Comparison of ENCODE assay signal across 8 mouse cellular contexts in genomic region chr1:72874287-72875211, GRCm38 (mm10). TPM values are rescaled to one million over a fixed set of nuclear protein-coding genes. Genes with fewer than 3 reads are reported as not detected.
DNase-seq lines count a peak whose midpoint lies in the region; ATAC-seq and TF ChIP-seq lines count a peak whose summit lies in the region.

Gene Igfbp5 (minus strand): TSS chr1:72874884.

- ATAC-seq in frontal cortex, adult (ENCODE audit: low TSS enrichment) = no peak
- ATAC-seq in embryonic facial prominence, embryonic 13.5 days (ENCODE audit: insufficient number of reproducible peaks, insufficient read depth, low FRiP score, low TSS enrichment, low read depth) = peak; percentile 76
- peak; percentile 74 for ATAC-seq in heart, embryonic 12.5 days (ENCODE audit: insufficient number of reproducible peaks, low FRiP score)
- ATAC-seq in kidney, postnatal 0 days (replicated peaks; ENCODE audit: low FRiP score, low read depth) = peak; percentile 12; the same call in 1 of the 2 replicates
- no peak for ATAC-seq in liver, embryonic 12.5 days
- peak; percentile 49 for ATAC-seq in neural tube, embryonic 14.5 days (ENCODE audit: low read depth)

- no peaks in the 10 kb centered on the region for H3K36me3 ChIP-seq in embryonic facial prominence, embryonic 13.5 days
- H3K36me3 ChIP-seq in heart, embryonic 12.5 days = no peaks in the 10 kb centered on the region
- no peaks in the 10 kb centered on the region for H3K36me3 ChIP-seq in kidney, postnatal 0 days (ENCODE audit: insufficient read depth, low read length)
- H3K36me3 ChIP-seq in liver, embryonic 12.5 days = no peaks in the 10 kb centered on the region
- no peaks in the 10 kb centered on the region for H3K36me3 ChIP-seq in neural tube, embryonic 14.5 days (ENCODE audit: control insufficient read depth, insufficient read depth, low read length)

- no peak; the same call in 1 of the 2 replicates for TF ChIP-seq CTCF in kidney, postnatal 0 days (IDR thresholded peaks at IDR 0.05; ENCODE audit: low read depth)

- peak within 1 kb of the TSS; percentile 85 for H3K4me2 ChIP-seq in embryonic facial prominence, embryonic 13.5 days
- H3K4me2 ChIP-seq in heart, embryonic 12.5 days = peak within 1 kb of the TSS; percentile 78
- peak within 1 kb of the TSS; percentile 91 for H3K4me2 ChIP-seq in kidney, postnatal 0 days (ENCODE audit: low read length)
- H3K4me2 ChIP-seq in liver, embryonic 12.5 days = peak within 1 kb of the TSS; percentile 69
- H3K4me2 ChIP-seq in neural tube, embryonic 14.5 days (ENCODE audit: low read depth, low read length) = peak within 1 kb of the TSS; percentile 92

- peak within 1 kb of the TSS; percentile 94 for H3K27ac ChIP-seq in embryonic facial prominence, embryonic 13.5 days
- peak within 1 kb of the TSS; percentile 91 for H3K27ac ChIP-seq in heart, embryonic 12.5 days (ENCODE audit: poor library complexity, severe bottlenecking)
- H3K27ac ChIP-seq in kidney, postnatal 0 days = peak within 1 kb of the TSS; percentile 86
- 0 out of 2 replicates have a peak within 1 kb of the TSS, but pooled peaks have one; percentile 2 for H3K27ac ChIP-seq in liver, embryonic 12.5 days
- H3K27ac ChIP-seq in neural tube, embryonic 14.5 days (ENCODE audit: low read depth, low read length) = peak within 1 kb of the TSS; percentile 85

- peak within 1 kb of the TSS; percentile 73 for H3K4me3 ChIP-seq in embryonic facial prominence, embryonic 13.5 days
- peak within 1 kb of the TSS; percentile 80 for H3K4me3 ChIP-seq in heart, embryonic 12.5 days
- peak within 1 kb of the TSS; percentile 65 for H3K4me3 ChIP-seq in kidney, postnatal 0 days (replicated peaks; ENCODE audit: low read depth, low read length)
- H3K4me3 ChIP-seq in liver, embryonic 12.5 days = peak within 1 kb of the TSS; percentile 38
- peak within 1 kb of the TSS; percentile 55 for H3K4me3 ChIP-seq in neural tube, embryonic 14.5 days (ENCODE audit: low read depth, low read length)

- peaks cover 73% of the 10 kb centered on the region for H3K4me1 ChIP-seq in embryonic facial prominence, embryonic 13.5 days
- H3K4me1 ChIP-seq in heart, embryonic 12.5 days (replicated peaks) = peaks cover 29% of the 10 kb centered on the region
- peaks cover 15% of the 10 kb centered on the region for H3K4me1 ChIP-seq in kidney, postnatal 0 days (replicated peaks; ENCODE audit: insufficient read depth, low read length)
- peaks cover 51% of the 10 kb centered on the region for H3K4me1 ChIP-seq in liver, embryonic 12.5 days
- 0 out of 2 replicates have a peak, but pooled peaks cover 6% of the 10 kb centered on the region for H3K4me1 ChIP-seq in neural tube, embryonic 14.5 days (ENCODE audit: control insufficient read depth, insufficient read depth, low read length)

- no peaks in the 10 kb centered on the region for H3K9me3 ChIP-seq in embryonic facial prominence, embryonic 13.5 days
- H3K9me3 ChIP-seq in heart, embryonic 12.5 days (replicated peaks) = no peaks in the 10 kb centered on the region
- H3K9me3 ChIP-seq in kidney, postnatal 0 days (replicated peaks; ENCODE audit: low read length) = no peaks in the 10 kb centered on the region
- no peaks in the 10 kb centered on the region for H3K9me3 ChIP-seq in liver, embryonic 12.5 days (replicated peaks)
- H3K9me3 ChIP-seq in neural tube, embryonic 14.5 days (ENCODE audit: control insufficient read depth, low read length) = no peaks in the 10 kb centered on the region

- H3K27me3 ChIP-seq in embryonic facial prominence, embryonic 13.5 days = peaks cover 24% of the 10 kb centered on the region
- H3K27me3 ChIP-seq in heart, embryonic 12.5 days (replicated peaks) = no peaks in the 10 kb centered on the region
- H3K27me3 ChIP-seq in kidney, postnatal 0 days (ENCODE audit: insufficient read depth, low read length) = no peaks in the 10 kb centered on the region
- peaks cover 86% of the 10 kb centered on the region for H3K27me3 ChIP-seq in liver, embryonic 12.5 days (replicated peaks)
- no peaks in the 10 kb centered on the region for H3K27me3 ChIP-seq in neural tube, embryonic 14.5 days (ENCODE audit: control insufficient read depth, insufficient read depth, low read length)

- H3K9ac ChIP-seq in embryonic facial prominence, embryonic 13.5 days = peak within 1 kb of the TSS; percentile 94
- H3K9ac ChIP-seq in heart, embryonic 12.5 days = peak within 1 kb of the TSS; percentile 89
- peak within 1 kb of the TSS; percentile 77 for H3K9ac ChIP-seq in kidney, postnatal 0 days (ENCODE audit: low read depth, low read length)
- H3K9ac ChIP-seq in liver, embryonic 12.5 days = no peak within 1 kb of the TSS; the same call in 1 of the 2 replicates
- H3K9ac ChIP-seq in neural tube, embryonic 14.5 days (replicated peaks; ENCODE audit: low read depth, low read length) = peak within 1 kb of the TSS; percentile 70

- DNase-seq in frontal cortex, adult 2 months (ENCODE audit: extremely low spot score in 1 of 2, low spot score in 1 of 2) = peak in 1 of 2 experiments; percentile 73
- DNase-seq in kidney, postnatal 0 days (ENCODE audit: low spot score) = peak; percentile 92
- DNase-seq in spleen, postnatal 36 days (ENCODE audit: low spot score in 2 of 2) = no peak

- WGBS in embryonic facial prominence, embryonic 13.5 days = under 1% methylated on average over 38 of the region's 38 CpGs
- under 1% methylated on average over 38 of the region's 38 CpGs for WGBS in heart, embryonic 12.5 days
- WGBS in kidney, postnatal 0 days = under 1% methylated on average over 38 of the region's 38 CpGs
- WGBS in liver, embryonic 12.5 days (ENCODE audit: insufficient replicate concordance) = 3% methylated on average over 38 of the region's 38 CpGs
- whole genome bisulfite sequencing in neural tube, embryonic 14.5 days = under 1% methylated on average over 37 of the region's 38 CpGs

RNA-seq across cellular contexts. Expression of gene Igfbp5, which starts in this region (rescaled TPM):
- 71.4 and 75.5 TPM in 2 replicates for polyA plus RNA-seq in frontal cortex, adult 2 months (2012; rRNA removed)
- polyA plus RNA-seq in embryonic facial prominence, embryonic 13.5 days (2015; fragmentation: Nextera tagmentation; extraction: Ambion mirVana) = 141 and 165 TPM in 2 replicates
- 179 and 184 TPM in 2 replicates for polyA plus RNA-seq in heart, embryonic 12.5 days (2016; fragmentation: Nextera tagmentation; extraction: Ambion mirVana)
- 87.7 and 95.0 TPM in 2 replicates for polyA plus RNA-seq in kidney, postnatal 0 days (2015; fragmentation: Nextera tagmentation; extraction: Ambion mirVana)
- polyA plus RNA-seq in liver, embryonic 12.5 days (2016; fragmentation: Nextera tagmentation; extraction: Ambion mirVana) = 7.6 and 10.9 TPM in 2 replicates
- polyA plus RNA-seq in neural tube, embryonic 14.5 days (2014; fragmentation: Nextera tagmentation; extraction: Ambion mirVana) = 85.0 and 112 TPM in 2 replicates

Comparison
In these comparisons a context has a peak if more than half of its experiments do, and no peak if none do; other contexts are left out.
1. ATAC-seq: peak in embryonic facial prominence, embryonic 13.5 days (single experiment), heart, embryonic 12.5 days (single experiment), kidney, postnatal 0 days (single experiment) and neural tube, embryonic 14.5 days (single experiment); none in frontal cortex, adult (single experiment) and liver, embryonic 12.5 days (single experiment).
2. H3K27ac ChIP-seq: peak in every context shown above with its lines; median percentile 94 in embryonic facial prominence, embryonic 13.5 days; 91 in heart, embryonic 12.5 days; 86 in kidney, postnatal 0 days; 85 in neural tube, embryonic 14.5 days; 2 in liver, embryonic 12.5 days.
3. Peak in every context shown above with its lines, with median percentiles within 50 percentile points of each other: H3K4me2 ChIP-seq and H3K4me3 ChIP-seq.